Mouse (Mus musculus): Measurements from ENCODE around the gene Olfr1058. TPM values are rescaled to one million over a fixed set of nuclear protein-coding genes. Genes with fewer than 3 reads are reported as not detected.

The Olfr1058 gene
- total and polyA plus RNA-seq, 2 experiments from 2014 or later = not detected

DNA sequence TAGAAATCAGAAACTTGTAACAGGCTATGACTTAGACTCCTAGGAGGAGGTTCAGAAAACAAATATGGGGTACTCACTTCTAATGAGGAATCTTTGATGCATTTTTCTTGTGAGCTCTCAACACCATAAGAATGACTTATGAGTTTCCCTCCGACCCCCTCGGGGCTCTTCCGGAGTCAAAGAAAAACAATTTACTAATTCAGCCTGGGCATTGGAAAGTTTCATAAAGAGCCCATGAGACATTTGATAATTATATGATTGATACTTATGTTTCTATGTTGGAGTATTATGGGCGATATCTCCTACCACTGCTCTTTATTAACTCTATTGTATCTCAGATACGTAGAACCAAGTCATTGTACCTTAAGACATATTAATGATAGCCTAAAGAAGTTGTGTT, 38.2 kb downstream of the Olfr1058 start, which contains the start of gene Olfr1055:
Gene Olfr1055, minus strand, starts transcription at position 101 of the 400 bp plus-strand sequence.
- no peaks in the 10 kb centered on the region for H3K27me3 ChIP-seq (ENCODE audit: insufficient read depth, low read length)
- WGBS = 96% methylated on average over 5 of the region's 5 CpGs
- ATAC-seq (no peak), DNase-seq (no peak)
- TF ChIP-seq CTCF (IDR thresholded peaks at IDR 0.05; ENCODE audit: low read depth) = no peak
- no peak within 1 kb of the TSS for H3K4me2 ChIP-seq (ENCODE audit: low read depth)
- H3K4me3 ChIP-seq (ENCODE audit: low read depth, low read length) = no peak within 1 kb of the TSS
- no peak within 1 kb of the TSS for H3K27ac ChIP-seq (ENCODE audit: low read depth, low read length)
- no peak within 1 kb of the TSS for H3K9ac ChIP-seq
- H3K36me3 ChIP-seq (ENCODE audit: insufficient read depth) = no peaks in the 10 kb centered on the region
- H3K9me3 ChIP-seq (ENCODE audit: low read length) = no peaks in the 10 kb centered on the region
- no peaks in the 10 kb centered on the region for H3K4me1 ChIP-seq (ENCODE audit: insufficient read depth)

DNA sequence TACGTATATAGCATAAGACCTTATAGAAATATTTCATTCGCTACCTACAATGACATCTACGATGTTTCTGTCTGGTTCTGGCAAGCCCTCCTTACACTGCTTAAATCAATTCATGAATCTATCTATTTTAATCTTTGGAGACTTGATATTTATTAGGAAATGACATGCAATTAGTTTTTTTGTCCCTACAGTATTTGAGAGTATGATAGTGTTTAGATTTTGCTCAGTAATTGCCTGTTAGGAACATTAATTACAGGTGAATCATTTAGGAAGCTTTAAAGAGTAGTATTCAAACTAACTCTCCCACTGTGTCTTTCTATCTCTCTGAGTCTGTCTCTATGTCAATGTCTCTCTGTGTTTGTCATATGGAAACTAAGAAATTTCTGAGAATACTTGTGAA, 53.0 kb downstream of the Olfr1058 start, which contains the start of gene Olfr1054:
Gene Olfr1054, minus strand, starts transcription at position 101 of the 400 bp plus-strand sequence.
- Histone ChIP-seq H3K9ac (no peak within 1 kb of the TSS), H3K36me3 (ENCODE audit: insufficient read depth) (no peaks in the 10 kb centered on the region), H3K27ac (ENCODE audit: low read depth, low read length) (no peak within 1 kb of the TSS), H3K9me3 (ENCODE audit: low read length) (no peaks in the 10 kb centered on the region), H3K4me3 (ENCODE audit: low read depth, low read length) (no peak within 1 kb of the TSS), H3K27me3 (ENCODE audit: insufficient read depth, low read length) (no peaks in the 10 kb centered on the region), H3K4me1 (ENCODE audit: insufficient read depth) (no peaks in the 10 kb centered on the region), H3K4me2 (ENCODE audit: low read depth) (no peak within 1 kb of the TSS)
- no peak for ATAC-seq
- no peak for TF ChIP-seq CTCF (IDR thresholded peaks at IDR 0.05; ENCODE audit: low read depth)
- no peak for DNase-seq
- WGBS = 87% methylated on average over 3 of the region's 3 CpGs

Other genes with a start within 250 kb of the Olfr1058 start
- gene Olfr1040, start 241.8 kb downstream of the Olfr1058 start, total RNA-seq (2014; rRNA removed) = not detected in 2 replicates
- gene Olfr1040, start 241.8 kb downstream of the Olfr1058 start, polyA plus RNA-seq (2015; fragmentation: Nextera tagmentation; extraction: Ambion mirVana) = not detected in 2 replicates
- not detected in 2 replicates for gene Olfr1042, start 226.7 kb downstream of the Olfr1058 start, total RNA-seq (2014; rRNA removed)
- gene Olfr1042, start 226.7 kb downstream of the Olfr1058 start, polyA plus RNA-seq (2015; fragmentation: Nextera tagmentation; extraction: Ambion mirVana) = not detected in 2 replicates
- gene Olfr1043, start 221.0 kb downstream of the Olfr1058 start, total RNA-seq (2014; rRNA removed) = not detected in 2 replicates
- gene Olfr1043, start 221.0 kb downstream of the Olfr1058 start, polyA plus RNA-seq (2015; fragmentation: Nextera tagmentation; extraction: Ambion mirVana) = not detected in 2 replicates
- gene Olfr1044, start 210.7 kb downstream of the Olfr1058 start, total RNA-seq (2014; rRNA removed) = not detected in 2 replicates
- not detected in 2 replicates for gene Olfr1044, start 210.7 kb downstream of the Olfr1058 start, polyA plus RNA-seq (2015; fragmentation: Nextera tagmentation; extraction: Ambion mirVana)
- gene Olfr52, start 202.9 kb downstream of the Olfr1058 start, total RNA-seq (2014; rRNA removed) = not detected in 2 replicates
- gene Olfr52, start 202.9 kb downstream of the Olfr1058 start, polyA plus RNA-seq (2015; fragmentation: Nextera tagmentation; extraction: Ambion mirVana) = not detected in 2 replicates
- not detected in 2 replicates for gene Olfr1045, start 185.6 kb downstream of the Olfr1058 start, total RNA-seq (2014; rRNA removed)
- not detected in 2 replicates for gene Olfr1045, start 185.6 kb downstream of the Olfr1058 start, polyA plus RNA-seq (2015; fragmentation: Nextera tagmentation; extraction: Ambion mirVana)
- not detected in 2 replicates for gene Olfr1046, start 169.2 kb downstream of the Olfr1058 start, total RNA-seq (2014; rRNA removed)
- not detected in 2 replicates for gene Olfr1046, start 169.2 kb downstream of the Olfr1058 start, polyA plus RNA-seq (2015; fragmentation: Nextera tagmentation; extraction: Ambion mirVana)
- not detected in 2 replicates for gene Olfr1047, start 157.2 kb downstream of the Olfr1058 start, total RNA-seq (2014; rRNA removed)
- not detected in 2 replicates for gene Olfr1047, start 157.2 kb downstream of the Olfr1058 start, polyA plus RNA-seq (2015; fragmentation: Nextera tagmentation; extraction: Ambion mirVana)
- gene Olfr1048, start 148.3 kb downstream of the Olfr1058 start, total RNA-seq (2014; rRNA removed) = not detected in 2 replicates
- gene Olfr1048, start 148.3 kb downstream of the Olfr1058 start, polyA plus RNA-seq (2015; fragmentation: Nextera tagmentation; extraction: Ambion mirVana) = not detected in 2 replicates
- not detected in 2 replicates for gene Olfr1049, start 130.2 kb downstream of the Olfr1058 start, total RNA-seq (2014; rRNA removed)
- not detected in 2 replicates for gene Olfr1049, start 130.2 kb downstream of the Olfr1058 start, polyA plus RNA-seq (2015; fragmentation: Nextera tagmentation; extraction: Ambion mirVana)
- not detected in 2 replicates for gene Olfr1051, start 109.5 kb downstream of the Olfr1058 start, total RNA-seq (2014; rRNA removed)
- gene Olfr1051, start 109.5 kb downstream of the Olfr1058 start, polyA plus RNA-seq (2015; fragmentation: Nextera tagmentation; extraction: Ambion mirVana) = not detected in 2 replicates
- not detected in 2 replicates for gene Olfr1052, start 96.1 kb downstream of the Olfr1058 start, total RNA-seq (2014; rRNA removed)
- gene Olfr1052, start 96.1 kb downstream of the Olfr1058 start, polyA plus RNA-seq (2015; fragmentation: Nextera tagmentation; extraction: Ambion mirVana) = not detected in 2 replicates
- gene Olfr1053, start 73.3 kb downstream of the Olfr1058 start, total RNA-seq (2014; rRNA removed) = not detected in 2 replicates
- not detected in 2 replicates for gene Olfr1053, start 73.3 kb downstream of the Olfr1058 start, polyA plus RNA-seq (2015; fragmentation: Nextera tagmentation; extraction: Ambion mirVana)
- gene Olfr1054, start 53.1 kb downstream of the Olfr1058 start, total RNA-seq (2014; rRNA removed) = not detected in 2 replicates
- gene Olfr1054, start 53.1 kb downstream of the Olfr1058 start, polyA plus RNA-seq (2015; fragmentation: Nextera tagmentation; extraction: Ambion mirVana) = not detected in 2 replicates
- gene Olfr1055, start 38.3 kb downstream of the Olfr1058 start, total RNA-seq (2014; rRNA removed) = not detected in 2 replicates
- gene Olfr1055, start 38.3 kb downstream of the Olfr1058 start, polyA plus RNA-seq (2015; fragmentation: Nextera tagmentation; extraction: Ambion mirVana) = not detected in 2 replicates
- not detected in 2 replicates for gene Olfr1056, start 26.1 kb downstream of the Olfr1058 start, total RNA-seq (2014; rRNA removed)
- not detected in 2 replicates for gene Olfr1056, start 26.1 kb downstream of the Olfr1058 start, polyA plus RNA-seq (2015; fragmentation: Nextera tagmentation; extraction: Ambion mirVana)
- not detected in 2 replicates for gene Olfr1057, start 10.2 kb downstream of the Olfr1058 start, total RNA-seq (2014; rRNA removed)
- gene Olfr1057, start 10.2 kb downstream of the Olfr1058 start, polyA plus RNA-seq (2015; fragmentation: Nextera tagmentation; extraction: Ambion mirVana) = not detected in 2 replicates
- gene Olfr1061, start 25.5 kb upstream of the Olfr1058 start, total RNA-seq (2014; rRNA removed) = not detected in 2 replicates
- not detected in 2 replicates for gene Olfr1061, start 25.5 kb upstream of the Olfr1058 start, polyA plus RNA-seq (2015; fragmentation: Nextera tagmentation; extraction: Ambion mirVana)
- gene Olfr1062, start 38.2 kb upstream of the Olfr1058 start, total RNA-seq (2014; rRNA removed) = not detected in 2 replicates
- gene Olfr1062, start 38.2 kb upstream of the Olfr1058 start, polyA plus RNA-seq (2015; fragmentation: Nextera tagmentation; extraction: Ambion mirVana) = not detected in 2 replicates
- gene Olfr1065, start 62.0 kb upstream of the Olfr1058 start, total RNA-seq (2014; rRNA removed) = not detected in 2 replicates
- gene Olfr1065, start 62.0 kb upstream of the Olfr1058 start, polyA plus RNA-seq (2015; fragmentation: Nextera tagmentation; extraction: Ambion mirVana) = not detected in 2 replicates
- gene Olfr1066, start 67.7 kb upstream of the Olfr1058 start, total RNA-seq (2014; rRNA removed) = not detected in 2 replicates
- gene Olfr1066, start 67.7 kb upstream of the Olfr1058 start, polyA plus RNA-seq (2015; fragmentation: Nextera tagmentation; extraction: Ambion mirVana) = not detected in 2 replicates
- not detected in 2 replicates for gene Olfr228, start 98.8 kb upstream of the Olfr1058 start, total RNA-seq (2014; rRNA removed)
- gene Olfr228, start 98.8 kb upstream of the Olfr1058 start, polyA plus RNA-seq (2015; fragmentation: Nextera tagmentation; extraction: Ambion mirVana) = not detected in 2 replicates
- not detected in 2 replicates for gene Olfr1076, start 119.9 kb upstream of the Olfr1058 start, total RNA-seq (2014; rRNA removed)
- not detected in 2 replicates for gene Olfr1076, start 119.9 kb upstream of the Olfr1058 start, polyA plus RNA-seq (2015; fragmentation: Nextera tagmentation; extraction: Ambion mirVana)
- not detected in 2 replicates for gene Olfr1079, start 153.9 kb upstream of the Olfr1058 start, total RNA-seq (2014; rRNA removed)
- not detected in 2 replicates for gene Olfr1079, start 153.9 kb upstream of the Olfr1058 start, polyA plus RNA-seq (2015; fragmentation: Nextera tagmentation; extraction: Ambion mirVana)
- gene Olfr1080, start 169.7 kb upstream of the Olfr1058 start, total RNA-seq (2014; rRNA removed) = not detected in 2 replicates
- gene Olfr1080, start 169.7 kb upstream of the Olfr1058 start, polyA plus RNA-seq (2015; fragmentation: Nextera tagmentation; extraction: Ambion mirVana) = not detected in 2 replicates
- not detected in 2 replicates for gene Olfr1082, start 210.4 kb upstream of the Olfr1058 start, total RNA-seq (2014; rRNA removed)
- not detected in 2 replicates for gene Olfr1082, start 210.4 kb upstream of the Olfr1058 start, polyA plus RNA-seq (2015; fragmentation: Nextera tagmentation; extraction: Ambion mirVana)

All from forebrain, postnatal 0 days (tissue).